Mouse (Mus musculus) ovary, adult 2 months (tissue): ENCODE results near the gene BC024063. TPM values are rescaled to one million over a fixed set of nuclear protein-coding genes. Genes with fewer than 3 reads are reported as not detected.

Experiments used
- polyA plus RNA-seq: library from polyadenylated mRNA; depleted of rRNA; stranded (reverse); fragments of >200 nt; gene quantifications from 2 replicates; pipeline ENCODE4 v1.2.3, GENCODE M21; 2012; rRNA removed

Gene BC024063
- polyA plus RNA-seq: 0.09 TPM in 1 of 2 replicates, not detected in the other

DNA sequence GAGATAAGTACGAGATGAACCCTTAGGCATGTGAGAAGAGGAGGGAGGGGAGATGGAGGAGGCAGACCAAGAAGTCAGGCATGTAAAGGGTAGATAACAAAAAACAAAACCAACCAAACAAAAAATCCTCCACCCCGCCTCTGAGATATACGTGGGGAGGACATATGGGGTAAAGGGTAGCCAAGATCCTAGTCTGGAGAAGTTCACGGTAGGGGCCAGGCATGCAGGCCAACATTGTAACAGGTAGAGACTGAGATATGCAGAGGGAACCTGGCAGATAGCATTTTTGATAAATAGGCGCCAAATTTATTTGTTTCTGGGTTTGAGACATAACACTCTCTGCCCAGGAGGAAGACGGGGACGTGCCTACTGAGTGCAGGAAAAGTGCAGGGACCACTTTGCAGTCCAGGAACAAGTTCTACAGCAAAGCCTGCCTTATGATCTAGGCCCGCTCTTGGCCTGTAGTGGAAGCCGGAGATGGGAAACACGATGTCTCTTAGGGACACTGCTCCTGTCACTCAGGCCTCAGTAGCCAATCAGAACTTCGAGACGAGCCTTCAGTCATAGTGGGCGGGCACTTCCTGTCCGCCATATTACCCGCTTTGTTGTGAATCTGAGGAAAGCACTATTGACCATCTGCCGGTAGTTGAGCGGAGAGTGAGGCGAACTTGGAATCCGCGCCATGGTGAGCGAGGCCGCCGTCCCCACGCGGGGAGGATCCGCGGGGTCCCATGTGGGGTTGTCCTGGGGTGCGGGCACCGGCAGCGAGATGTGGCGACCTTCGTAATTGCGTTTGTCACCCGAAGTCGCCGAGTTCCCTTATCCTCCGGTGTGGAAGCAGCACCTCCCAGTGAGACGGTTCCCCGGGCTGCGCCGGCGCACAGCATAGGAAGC lies at the start of gene BC024063:
TSS of gene BC024063 (plus strand) at position 626 of the 894 bp plus-strand sequence.

GRCm38 (mm10) chr10:82047597-82048459 lies 35.3 kb upstream of the BC024063 start, which contains the start of gene Zfp873:
Gene Zfp873, plus strand, starts transcription at chr10:82048123.

DNA sequence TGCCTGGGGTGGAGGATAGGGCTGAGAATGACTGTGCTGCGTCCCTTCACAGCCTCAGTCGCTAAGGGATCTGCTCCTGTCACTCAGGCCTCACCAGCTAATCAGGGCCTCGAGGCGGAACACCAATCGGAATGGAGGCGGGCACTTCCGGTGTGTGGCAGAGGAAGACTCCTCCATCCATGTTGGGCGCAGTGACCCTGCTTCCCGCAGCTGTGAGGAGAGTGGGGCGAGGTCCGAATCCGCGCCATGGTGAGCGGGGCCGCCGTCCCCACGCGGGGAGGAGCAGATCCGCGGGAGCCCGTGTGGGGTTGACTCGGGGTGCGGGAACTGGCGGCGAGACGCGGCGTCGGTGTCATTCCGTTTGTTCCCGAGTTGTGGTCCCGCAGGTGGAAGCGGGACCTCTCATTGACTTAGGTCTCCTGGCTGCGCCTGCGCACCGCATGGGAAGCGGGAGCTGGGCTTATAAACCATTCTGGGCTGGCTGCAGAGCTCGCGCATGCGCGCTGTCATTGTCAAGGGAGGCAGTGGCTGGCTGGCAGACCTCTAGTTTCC lies 44.8 kb downstream of the BC024063 start, which contains the start of gene AU041133:
TSS of gene AU041133 (plus strand) at position 164 of the 552 bp plus-strand sequence.

Other genes starting within 250 kb of the BC024063 start
- 0.12 and 0.26 TPM in 2 replicates for gene Gm32687, start 219.4 kb upstream of the BC024063 start, polyA plus RNA-seq
- gene Zfp781, start 152.9 kb upstream of the BC024063 start, polyA plus RNA-seq: 0.08 TPM in 1 of 2 replicates, not detected in the other
- 0.95 and 1.7 TPM in 2 replicates for gene Zfp873, start 35.2 kb upstream of the BC024063 start, polyA plus RNA-seq
- gene AU041133, start 44.7 kb downstream of the BC024063 start, polyA plus RNA-seq: 0.06 and 0.14 TPM in 2 replicates
- 0.24 and 0.35 TPM in 2 replicates for gene Zfp938, start 157.9 kb downstream of the BC024063 start, polyA plus RNA-seq
- gene 4932415D10Rik, start 233.2 kb downstream of the BC024063 start, polyA plus RNA-seq: not detected in 2 replicates